In genomic region chr2:75963211-75963840, GRCm38 (mm10) we compare ENCODE assay signal across 29 mouse cellular contexts. TPM values are rescaled to one million over a fixed set of nuclear protein-coding genes. Genes with fewer than 3 reads are reported as not detected.
A peak's percentile ranks its signal among the peaks of the same experiment; 100 is the strongest.
DNase-seq lines count a peak whose midpoint lies in the region; ATAC-seq and TF ChIP-seq lines count a peak whose summit lies in the region.
"Had no signal": no experiment of that assay in that cellular context is flagged by ENCODE, and none has a peak within 500 bp of the region (broad histone marks: within the 10 kb centered on the region; RNA-seq: fewer than 3 reads in every experiment).

No protein-coding gene starts in this region.

- H3K36me3 ChIP-seq in forebrain, embryonic 10.5 days (replicated peaks), result no peaks in the 10 kb centered on the region
- no peaks in the 10 kb centered on the region for H3K36me3 ChIP-seq in forebrain, embryonic 12.5 days (replicated peaks)
- H3K36me3 ChIP-seq in midbrain, embryonic 10.5 days, result no peaks in the 10 kb centered on the region
- H3K36me3 ChIP-seq in midbrain, embryonic 16.5 days (ENCODE audit: control insufficient read depth, insufficient read depth, low read length), result no peaks in the 10 kb centered on the region
- no peaks in the 10 kb centered on the region for H3K36me3 ChIP-seq in limb, embryonic 10.5 days
- H3K36me3 ChIP-seq in limb, embryonic 14.5 days (ENCODE audit: control insufficient read depth, insufficient read depth, low read length), result no peaks in the 10 kb centered on the region
- H3K36me3 ChIP-seq: heart, embryonic 15.5 days; hindbrain, embryonic 12.5 days; neural tube, embryonic 15.5 days had no signal

- peaks cover 25% of the 10 kb centered on the region; the same call in 1 of the 2 replicates for H3K27me3 ChIP-seq in forebrain, embryonic 10.5 days (ENCODE audit: poor library complexity, severe bottlenecking)
- H3K27me3 ChIP-seq in forebrain, embryonic 12.5 days, result peaks cover 5% of the 10 kb centered on the region; the same call in 1 of the 2 replicates
- H3K27me3 ChIP-seq in midbrain, embryonic 10.5 days (ENCODE audit: low read depth, poor library complexity, severe bottlenecking), result 0 out of 2 replicates have a peak, but pooled peaks cover 4% of the 10 kb centered on the region
- H3K27me3 ChIP-seq in midbrain, embryonic 16.5 days (ENCODE audit: control insufficient read depth, insufficient read depth, low read depth, low read length), result no peaks in the 10 kb centered on the region
- H3K27me3 ChIP-seq in limb, embryonic 10.5 days (ENCODE audit: low read depth, poor library complexity, severe bottlenecking), result no peaks in the 10 kb centered on the region
- no peaks in the 10 kb centered on the region for H3K27me3 ChIP-seq in limb, embryonic 14.5 days (ENCODE audit: control insufficient read depth, insufficient read depth, low read length)
- H3K27me3 ChIP-seq: heart, embryonic 15.5 days; hindbrain, embryonic 12.5 days had no signal

- no peak overlapping the region for H3K4me3 ChIP-seq in forebrain, embryonic 10.5 days
- H3K4me3 ChIP-seq in forebrain, embryonic 12.5 days (replicated peaks), result no peak overlapping the region
- no peak overlapping the region for H3K4me3 ChIP-seq in midbrain, embryonic 10.5 days
- H3K4me3 ChIP-seq in midbrain, embryonic 16.5 days (ENCODE audit: low read depth, low read length), result no peak overlapping the region
- no peak overlapping the region for H3K4me3 ChIP-seq in limb, embryonic 10.5 days
- no peak overlapping the region for H3K4me3 ChIP-seq in limb, embryonic 14.5 days (replicated peaks; ENCODE audit: low read length)
- H3K4me3 ChIP-seq: erythroblast, embryonic 14.5 days; forebrain, embryonic 13.5 days; heart, embryonic 15.5 days; hindbrain, embryonic 12.5 days; neural tube, embryonic 15.5 days had no signal

- peaks cover 58% of the 10 kb centered on the region for H3K4me1 ChIP-seq in forebrain, embryonic 10.5 days
- H3K4me1 ChIP-seq in forebrain, embryonic 12.5 days, result peaks cover 40% of the 10 kb centered on the region
- peaks cover 57% of the 10 kb centered on the region for H3K4me1 ChIP-seq in midbrain, embryonic 10.5 days
- peaks cover 21% of the 10 kb centered on the region for H3K4me1 ChIP-seq in midbrain, embryonic 16.5 days (ENCODE audit: control insufficient read depth, insufficient read depth, low read length)
- peaks cover 69% of the 10 kb centered on the region for H3K4me1 ChIP-seq in limb, embryonic 10.5 days
- peaks cover 50% of the 10 kb centered on the region for H3K4me1 ChIP-seq in limb, embryonic 14.5 days (ENCODE audit: control insufficient read depth, insufficient read depth, low read length)

- no peaks in the 10 kb centered on the region for H3K9me3 ChIP-seq in forebrain, embryonic 10.5 days
- H3K9me3 ChIP-seq in forebrain, embryonic 12.5 days, result no peaks in the 10 kb centered on the region
- H3K9me3 ChIP-seq in midbrain, embryonic 10.5 days (replicated peaks), result no peaks in the 10 kb centered on the region
- H3K9me3 ChIP-seq in midbrain, embryonic 16.5 days (replicated peaks; ENCODE audit: control insufficient read depth, low read length, poor library complexity, severe bottlenecking), result no peaks in the 10 kb centered on the region
- no peaks in the 10 kb centered on the region for H3K9me3 ChIP-seq in limb, embryonic 10.5 days (replicated peaks)
- no peaks in the 10 kb centered on the region for H3K9me3 ChIP-seq in limb, embryonic 14.5 days (ENCODE audit: control insufficient read depth, low read length)
- H3K9me3 ChIP-seq: forebrain, embryonic 13.5 days; heart, embryonic 15.5 days; hindbrain, embryonic 12.5 days; neural tube, embryonic 15.5 days had no signal

- TF ChIP-seq POLR2A in limb, embryonic 14.5 days (IDR thresholded peaks at IDR 0.05; ENCODE audit: borderline replicate concordance, extremely low read depth, insufficient read depth, insufficient read length), result no peak

- H3K27ac ChIP-seq in forebrain, embryonic 10.5 days, result peak overlapping the region; percentile 40; the same call in 1 of the 2 replicates
- H3K27ac ChIP-seq in forebrain, embryonic 12.5 days, result no peak overlapping the region
- peak overlapping the region; percentile 65 for H3K27ac ChIP-seq in midbrain, embryonic 10.5 days (replicated peaks)
- H3K27ac ChIP-seq in midbrain, embryonic 16.5 days (ENCODE audit: low read length), result no peak overlapping the region
- peak overlapping the region; percentile 59 for H3K27ac ChIP-seq in limb, embryonic 10.5 days
- peak overlapping the region; percentile 61 for H3K27ac ChIP-seq in limb, embryonic 14.5 days (replicated peaks; ENCODE audit: low read depth, low read length)
- H3K27ac ChIP-seq: forebrain, embryonic 13.5 days; heart, embryonic 15.5 days; hindbrain, embryonic 12.5 days; hindbrain, postnatal 0 days; liver, embryonic 14.5 days; neural tube, embryonic 15.5 days had no signal

- 57% methylated on average over 10 of the region's 10 CpGs for WGBS in forebrain, embryonic 10.5 days
- WGBS in forebrain, embryonic 12.5 days, result 57% methylated on average over 10 of the region's 10 CpGs
- 54% methylated on average over 10 of the region's 10 CpGs for WGBS in midbrain, embryonic 10.5 days
- WGBS in midbrain, embryonic 16.5 days, result 40% methylated on average over 10 of the region's 10 CpGs
- WGBS in limb, embryonic 10.5 days, result 71% methylated on average over 10 of the region's 10 CpGs
- 35% methylated on average over 10 of the region's 10 CpGs for whole genome bisulfite sequencing in limb, embryonic 14.5 days

- no peak overlapping the region for H3K9ac ChIP-seq in forebrain, embryonic 12.5 days
- no peak overlapping the region for H3K9ac ChIP-seq in midbrain, embryonic 16.5 days (ENCODE audit: low read depth, low read length)
- no peak overlapping the region for H3K9ac ChIP-seq in limb, embryonic 14.5 days (ENCODE audit: low read depth, low read length, severe bottlenecking)
- H3K9ac ChIP-seq: forebrain, embryonic 13.5 days; hindbrain, embryonic 12.5 days; liver, embryonic 14.5 days; lung, embryonic 14.5 days; neural tube, embryonic 15.5 days had no signal

- no peak overlapping the region for H3K4me2 ChIP-seq in forebrain, embryonic 12.5 days
- H3K4me2 ChIP-seq in midbrain, embryonic 16.5 days (ENCODE audit: low read length), result no peak overlapping the region
- H3K4me2 ChIP-seq in limb, embryonic 14.5 days (replicated peaks; ENCODE audit: low read depth, low read length, severe bottlenecking), result no peak overlapping the region
- H3K4me2 ChIP-seq: forebrain, embryonic 13.5 days; hindbrain, embryonic 12.5 days; neural tube, embryonic 15.5 days had no signal

- DNase-seq in forebrain, embryonic 10.5 days (ENCODE audit: extremely low spot score, low spot score), result no peak
- DNase-seq in midbrain, embryonic 10.5 days (ENCODE audit: low spot score), result peak; percentile 48
- no peak for DNase-seq in limb, embryonic 10.5 days (ENCODE audit: low spot score)
- no peak for DNase-seq in limb, embryonic 14.5 days (ENCODE audit: low spot score)
- DNase-seq: adrenal gland, adult 8-10 months; cerebellum, adult 2 months; cerebellum, postnatal 14 days; gastrocnemius, postnatal 14 days; heart, adult 18-20 months; heart, postnatal 36 days; kidney, adult 9 months; liver; lung, postnatal 14 days; right cerebral cortex, adult 18-20 months; spleen, adult 18-20 months; thymus, adult 18-20 months; thymus, postnatal 25 days had no signal

- no peak for ATAC-seq in forebrain, embryonic 12.5 days (ENCODE audit: low FRiP score)
- no peak for ATAC-seq in midbrain, embryonic 16.5 days
- no peak for ATAC-seq in limb, embryonic 14.5 days (ENCODE audit: low FRiP score, low read depth)
- no peak for ATAC-seq in granulocyte monocyte progenitor cell, adult 5-6 weeks (replicated peaks; ENCODE audit: poor library complexity, severe bottlenecking)
- ATAC-seq: forebrain, embryonic 13.5 days; hindbrain, postnatal 0 days; intestine, embryonic 16.5 days had no signal

RNA-seq across cellular contexts. Expression of gene Ttc30a2, which starts 14.6 kb away (rescaled TPM):
- 0.28 and 0.53 TPM in 2 replicates for polyA plus RNA-seq in forebrain, embryonic 10.5 days (2016; fragmentation: Nextera tagmentation; extraction: Ambion mirVana)
- polyA plus RNA-seq in forebrain, embryonic 12.5 days (2016; fragmentation: Nextera tagmentation; extraction: Ambion mirVana), result 0.46 and 0.50 TPM in 2 replicates
- 0.39 and 0.58 TPM in 2 replicates for polyA plus RNA-seq in midbrain, embryonic 10.5 days (2016; fragmentation: Nextera tagmentation; extraction: Ambion mirVana)
- 0.78 and 1.2 TPM in 2 replicates for polyA plus RNA-seq in midbrain, embryonic 16.5 days (2015; fragmentation: Nextera tagmentation; extraction: Ambion mirVana)
- polyA plus RNA-seq in limb, embryonic 10.5 days (2016; fragmentation: Nextera tagmentation; extraction: Ambion mirVana), result 0.11 and 0.85 TPM in 2 replicates
- polyA plus RNA-seq in limb, embryonic 14.5 days (2012; rRNA removed), result 0.35 and 0.47 TPM in 2 replicates
- 0.30 TPM in 2 replicates for polyA plus RNA-seq in limb, embryonic 14.5 days (2014; fragmentation: Nextera tagmentation; extraction: Ambion mirVana)
- total RNA-seq in granulocyte monocyte progenitor cell, adult 5-6 weeks (2014; fragmentation: Nextera tagmentation), result not detected in 2 replicates
- 0.30 TPM in 1 of 2 replicates, not detected in the other for total RNA-seq in granulocyte monocyte progenitor cell, adult 5-6 weeks (2017)
- polyA plus RNA-seq: erythroblast, embryonic 14.5 days had no signal

RNA-seq across cellular contexts. Expression of gene Ttc30a1, which starts 18.4 kb away (rescaled TPM):
- 10.5 and 12.4 TPM in 2 replicates for polyA plus RNA-seq in forebrain, embryonic 10.5 days (2016; fragmentation: Nextera tagmentation; extraction: Ambion mirVana)
- 8.9 and 10.0 TPM in 2 replicates for polyA plus RNA-seq in forebrain, embryonic 12.5 days (2016; fragmentation: Nextera tagmentation; extraction: Ambion mirVana)
- 11.8 and 12.0 TPM in 2 replicates for polyA plus RNA-seq in midbrain, embryonic 10.5 days (2016; fragmentation: Nextera tagmentation; extraction: Ambion mirVana)
- 8.8 and 10.2 TPM in 2 replicates for polyA plus RNA-seq in midbrain, embryonic 16.5 days (2015; fragmentation: Nextera tagmentation; extraction: Ambion mirVana)
- polyA plus RNA-seq in limb, embryonic 10.5 days (2016; fragmentation: Nextera tagmentation; extraction: Ambion mirVana), result 10.1 and 10.2 TPM in 2 replicates
- 6.9 TPM in 2 replicates for polyA plus RNA-seq in limb, embryonic 14.5 days (2012; rRNA removed)
- 5.9 and 6.7 TPM in 2 replicates for polyA plus RNA-seq in limb, embryonic 14.5 days (2014; fragmentation: Nextera tagmentation; extraction: Ambion mirVana)
- total RNA-seq in granulocyte monocyte progenitor cell, adult 5-6 weeks (2014; fragmentation: Nextera tagmentation), result 0.73 and 0.98 TPM in 2 replicates
- 4.1 and 4.5 TPM in 2 replicates for total RNA-seq in granulocyte monocyte progenitor cell, adult 5-6 weeks (2017)
- polyA plus RNA-seq: erythroblast, embryonic 14.5 days had no signal

RNA-seq across cellular contexts. Expression of gene Ttc30b, which starts 24.9 kb away (rescaled TPM):
- 5.1 and 5.6 TPM in 2 replicates for polyA plus RNA-seq in forebrain, embryonic 10.5 days (2016; fragmentation: Nextera tagmentation; extraction: Ambion mirVana)
- 7.5 and 7.8 TPM in 2 replicates for polyA plus RNA-seq in forebrain, embryonic 12.5 days (2016; fragmentation: Nextera tagmentation; extraction: Ambion mirVana)
- 7.2 and 7.9 TPM in 2 replicates for polyA plus RNA-seq in midbrain, embryonic 10.5 days (2016; fragmentation: Nextera tagmentation; extraction: Ambion mirVana)
- polyA plus RNA-seq in midbrain, embryonic 16.5 days (2015; fragmentation: Nextera tagmentation; extraction: Ambion mirVana), result 21.4 and 22.7 TPM in 2 replicates
- polyA plus RNA-seq in limb, embryonic 10.5 days (2016; fragmentation: Nextera tagmentation; extraction: Ambion mirVana), result 4.1 and 6.0 TPM in 2 replicates
- 7.8 and 8.4 TPM in 2 replicates for polyA plus RNA-seq in limb, embryonic 14.5 days (2012; rRNA removed)
- 10.8 and 11.2 TPM in 2 replicates for polyA plus RNA-seq in limb, embryonic 14.5 days (2014; fragmentation: Nextera tagmentation; extraction: Ambion mirVana)
- total RNA-seq in granulocyte monocyte progenitor cell, adult 5-6 weeks (2014; fragmentation: Nextera tagmentation), result 1.1 and 1.4 TPM in 2 replicates
- 1.8 and 3.1 TPM in 2 replicates for total RNA-seq in granulocyte monocyte progenitor cell, adult 5-6 weeks (2017)
- polyA plus RNA-seq: erythroblast, embryonic 14.5 days had no signal

Comparison
In these comparisons a context has a peak if more than half of its experiments do, and no peak if none do; other contexts are left out.
1. H3K27ac ChIP-seq: peak in forebrain, embryonic 10.5 days (single experiment), midbrain, embryonic 10.5 days (single experiment), limb, embryonic 10.5 days (single experiment) and limb, embryonic 14.5 days (single experiment); none in forebrain, embryonic 12.5 days (single experiment) and midbrain, embryonic 16.5 days (single experiment).